Mouse (Mus musculus) kidney, embryonic 15.5 days (tissue): ENCODE measurements at regions not wholly inside any gene's neighbourhood (a gene's known extent, or its start where the extent isn't known, plus 50 kb on each side); places are given as distances from the start of the nearest gene placed in this dataset.

Experiments used
- ATAC-seq: fragments of 200-750 bp; cut with Nextera tagmentation; replicated peaks from 2 replicates; pipeline ENCODE4 v1.8.0; 2017; ENCODE audit warnings: moderate TSS enrichment; ENCODE audit not compliant: low FRiP score
- H3K27ac ChIP-seq: fragments of 300-500 bp; sonication (generic); 2 replicates; pipeline ENCODE4 v1.5.1; 2015; ENCODE audit warnings: mild to moderate bottlenecking, inconsistent platforms
- H3K27me3 ChIP-seq: fragments of 300-500 bp; sonication (generic); 2 replicates; pipeline ENCODE4 v1.6.1; 2015; ENCODE audit warnings: inconsistent platforms
- H3K36me3 ChIP-seq: fragments of 300-500 bp; sonication (generic); 2 replicates; pipeline ENCODE4 v1.6.1; 2015; ENCODE audit warnings: inconsistent platforms
- H3K4me1 ChIP-seq: fragments of 300-500 bp; sonication (generic); 2 replicates; pipeline ENCODE4 v1.6.1; 2015; ENCODE audit warnings: inconsistent platforms
- H3K4me2 ChIP-seq: fragments of 300-500 bp; sonication (generic); 2 replicates; pipeline ENCODE4 v1.6.1; 2015; ENCODE audit warnings: moderate library complexity, mild to moderate bottlenecking, inconsistent platforms
- H3K4me3 ChIP-seq: fragments of 300-500 bp; sonication (generic); replicated peaks from 2 replicates; pipeline ENCODE4 v1.5.1; 2015; ENCODE audit warnings: mild to moderate bottlenecking, inconsistent platforms
- H3K9ac ChIP-seq: fragments of 300-500 bp; sonication (generic); 2 replicates; pipeline ENCODE4 v1.6.1; 2015; ENCODE audit warnings: mild to moderate bottlenecking, inconsistent platforms
- H3K9me3 ChIP-seq: fragments of 300-500 bp; sonication (generic); replicated peaks from 2 replicates; pipeline ENCODE4 v1.6.1; 2016; ENCODE audit warnings: inconsistent platforms
- WGBS: fragments of 180-500 bp; shearing (Covaris S2); methylation state at CpG from one replicate; pipeline ENCODE4 v1.1.7; 2015; ENCODE audit warnings: mixed read lengths; 5-methylcytosine and 5-hydroxymethylcytosine counted together

GRCm38 (mm10) chr16:57823329-57823728, 68.8 kb upstream of the Col8a1 start:
- no peaks in the 10 kb centered on the region for H3K36me3 ChIP-seq
- H3K27me3 ChIP-seq = no peaks in the 10 kb centered on the region
- H3K9ac ChIP-seq = no peak overlapping the region
- 12% methylated on average over 3 of the region's 3 CpGs for WGBS
- H3K4me1 ChIP-seq = no peaks in the 10 kb centered on the region
- no peak overlapping the region for H3K4me2 ChIP-seq
- no peak overlapping the region for H3K4me3 ChIP-seq
- no peak for ATAC-seq
- no peaks in the 10 kb centered on the region for H3K9me3 ChIP-seq
- no peak overlapping the region for H3K27ac ChIP-seq

- Histone ChIP-seq H3K9ac (no peak overlapping the region), H3K27ac (no peak overlapping the region), H3K9me3 (no peaks in the 10 kb centered on the region), H3K4me2 (no peak overlapping the region), H3K4me1 (no peaks in the 10 kb centered on the region), H3K36me3 (no peaks in the 10 kb centered on the region), H3K4me3 (no peak overlapping the region), H3K27me3 (no peaks in the 10 kb centered on the region)
- no peak for ATAC-seq
Observed at GRCm38 (mm10) chr16:57845416-57845815, 90.9 kb upstream of the Col8a1 start.

- Histone ChIP-seq H3K9me3 (no peaks in the 10 kb centered on the region), H3K4me1 (no peaks in the 10 kb centered on the region), H3K27ac (no peak overlapping the region), H3K27me3 (no peaks in the 10 kb centered on the region), H3K36me3 (no peaks in the 10 kb centered on the region), H3K9ac (no peak overlapping the region), H3K4me3 (no peak overlapping the region), H3K4me2 (no peak overlapping the region)
- 61% methylated on average over 3 of the region's 3 CpGs for WGBS
- no peak for ATAC-seq
Observed at GRCm38 (mm10) chr16:57846386-57846785, 91.8 kb upstream of the Col8a1 start.

- Histone ChIP-seq H3K36me3 (no peaks in the 10 kb centered on the region), H3K9me3 (no peaks in the 10 kb centered on the region), H3K9ac (no peak overlapping the region), H3K4me1 (no peaks in the 10 kb centered on the region), H3K4me3 (no peak overlapping the region), H3K27me3 (no peaks in the 10 kb centered on the region), H3K4me2 (no peak overlapping the region), H3K27ac (no peak overlapping the region)
- WGBS = 64% methylated on average over 2 of the region's 2 CpGs
- ATAC-seq = no peak
Observed at GRCm38 (mm10) chr16:57851854-57852253, 97.3 kb upstream of the Col8a1 start.

- Histone ChIP-seq H3K9me3 (no peaks in the 10 kb centered on the region), H3K27me3 (no peaks in the 10 kb centered on the region), H3K36me3 (no peaks in the 10 kb centered on the region), H3K9ac (no peak overlapping the region), H3K4me3 (no peak overlapping the region), H3K4me2 (no peak overlapping the region), H3K4me1 (no peaks in the 10 kb centered on the region), H3K27ac (no peak overlapping the region)
- 58% methylated on average over 3 of the region's 3 CpGs for WGBS
- no peak for ATAC-seq
Observed at GRCm38 (mm10) chr16:57852838-57853460, 98.4 kb upstream of the Col8a1 start.

- WGBS = 64% methylated on average over 3 of the region's 3 CpGs
- Histone ChIP-seq H3K4me3 (no peak overlapping the region), H3K4me2 (no peak overlapping the region), H3K4me1 (no peaks in the 10 kb centered on the region), H3K27me3 (no peaks in the 10 kb centered on the region), H3K9ac (no peak overlapping the region), H3K36me3 (no peaks in the 10 kb centered on the region), H3K9me3 (no peaks in the 10 kb centered on the region), H3K27ac (no peak overlapping the region)
- ATAC-seq = no peak
Observed at GRCm38 (mm10) chr16:57853751-57854150, 99.2 kb upstream of the Col8a1 start.

- Histone ChIP-seq H3K4me2 (no peak overlapping the region), H3K9ac (no peak overlapping the region), H3K4me3 (no peak overlapping the region), H3K27ac (no peak overlapping the region), H3K9me3 (no peaks in the 10 kb centered on the region), H3K36me3 (no peaks in the 10 kb centered on the region), H3K4me1 (no peaks in the 10 kb centered on the region), H3K27me3 (no peaks in the 10 kb centered on the region)
- no peak for ATAC-seq
- WGBS = 43% methylated on average over 1 of the region's 1 CpGs
Observed at GRCm38 (mm10) chr16:57857071-57857470, 102.5 kb upstream of the Col8a1 start.

GRCm38 (mm10) chr16:57858151-57858764, 103.7 kb upstream of the Col8a1 start:
- no peaks in the 10 kb centered on the region for H3K9me3 ChIP-seq
- H3K27ac ChIP-seq = no peak overlapping the region
- no peak overlapping the region for H3K4me3 ChIP-seq
- no peaks in the 10 kb centered on the region for H3K27me3 ChIP-seq
- H3K4me1 ChIP-seq = no peaks in the 10 kb centered on the region
- H3K9ac ChIP-seq = no peak overlapping the region
- no peaks in the 10 kb centered on the region for H3K36me3 ChIP-seq
- H3K4me2 ChIP-seq = no peak overlapping the region
- 14% methylated on average over 2 of the region's 2 CpGs for WGBS
- no peak for ATAC-seq

GRCm38 (mm10) chr16:57858765-57859201, 104.2 kb upstream of the Col8a1 start:
- no peaks in the 10 kb centered on the region for H3K9me3 ChIP-seq
- H3K9ac ChIP-seq = no peak overlapping the region
- 43% methylated on average over 7 of the region's 7 CpGs for WGBS
- no peaks in the 10 kb centered on the region for H3K27me3 ChIP-seq
- H3K4me3 ChIP-seq = no peak overlapping the region
- H3K4me2 ChIP-seq = no peak overlapping the region
- H3K36me3 ChIP-seq = no peaks in the 10 kb centered on the region
- no peaks in the 10 kb centered on the region for H3K4me1 ChIP-seq
- ATAC-seq = no peak
- no peak overlapping the region for H3K27ac ChIP-seq

- Histone ChIP-seq H3K4me2 (no peak overlapping the region), H3K27ac (no peak overlapping the region), H3K9ac (no peak overlapping the region), H3K4me3 (no peak overlapping the region), H3K27me3 (no peaks in the 10 kb centered on the region), H3K36me3 (no peaks in the 10 kb centered on the region), H3K4me1 (no peaks in the 10 kb centered on the region), H3K9me3 (no peaks in the 10 kb centered on the region)
- WGBS = 82% methylated on average over 9 of the region's 9 CpGs
- ATAC-seq = no peak
Observed at GRCm38 (mm10) chr16:57863206-57863860, 108.8 kb upstream of the Col8a1 start.

- ATAC-seq = no peak
- 0 out of 2 replicates have a peak, but pooled peaks cover 4% of the 10 kb centered on the region for H3K4me1 ChIP-seq
- H3K9ac ChIP-seq = no peak overlapping the region
- H3K27me3 ChIP-seq = no peaks in the 10 kb centered on the region
- no peak overlapping the region for H3K4me2 ChIP-seq
- WGBS = 93% methylated on average over 4 of the region's 4 CpGs
- H3K4me3 ChIP-seq = no peak overlapping the region
- no peak overlapping the region for H3K27ac ChIP-seq
- H3K36me3 ChIP-seq = no peaks in the 10 kb centered on the region
- no peaks in the 10 kb centered on the region for H3K9me3 ChIP-seq
Observed at GRCm38 (mm10) chr16:57876857-57877256, 122.3 kb upstream of the Col8a1 start.

- no peaks in the 10 kb centered on the region for H3K27me3 ChIP-seq
- no peak for ATAC-seq
- H3K9me3 ChIP-seq = no peaks in the 10 kb centered on the region
- H3K4me3 ChIP-seq = no peak overlapping the region
- 0 out of 2 replicates have a peak, but pooled peaks cover 4% of the 10 kb centered on the region for H3K4me1 ChIP-seq
- WGBS = 52% methylated on average over 8 of the region's 8 CpGs
- H3K27ac ChIP-seq = no peak overlapping the region
- H3K4me2 ChIP-seq = no peak overlapping the region
- H3K9ac ChIP-seq = no peak overlapping the region
- H3K36me3 ChIP-seq = no peaks in the 10 kb centered on the region
Observed at GRCm38 (mm10) chr16:57881575-57882094, 127.1 kb upstream of the Col8a1 start.
